Mouse (Mus musculus) lung, postnatal 0 days (tissue): ENCODE results near the gene Trim75.

Experiments used
- CTCF ChIP-seq: IDR thresholded peaks from 2 replicates; pipeline ENCODE4 v1.5.1; 2016; ENCODE audit warnings: antibody characterized with exemption, mild to moderate bottlenecking
- EP300 ChIP-seq: IDR thresholded peaks from 2 replicates; pipeline ENCODE4 v1.6.1; 2016; ENCODE audit warnings: antibody characterized with exemption, mild to moderate bottlenecking, control low read depth

GRCm38 (mm10) chr8:64983150-64983897 lies 4.3 kb downstream of the Trim75 start:
- TF ChIP-seq EP300: no peak
- TF ChIP-seq CTCF: no peak
